ENCODE assay signal across 12 mouse cellular contexts in the genomic region with DNA sequence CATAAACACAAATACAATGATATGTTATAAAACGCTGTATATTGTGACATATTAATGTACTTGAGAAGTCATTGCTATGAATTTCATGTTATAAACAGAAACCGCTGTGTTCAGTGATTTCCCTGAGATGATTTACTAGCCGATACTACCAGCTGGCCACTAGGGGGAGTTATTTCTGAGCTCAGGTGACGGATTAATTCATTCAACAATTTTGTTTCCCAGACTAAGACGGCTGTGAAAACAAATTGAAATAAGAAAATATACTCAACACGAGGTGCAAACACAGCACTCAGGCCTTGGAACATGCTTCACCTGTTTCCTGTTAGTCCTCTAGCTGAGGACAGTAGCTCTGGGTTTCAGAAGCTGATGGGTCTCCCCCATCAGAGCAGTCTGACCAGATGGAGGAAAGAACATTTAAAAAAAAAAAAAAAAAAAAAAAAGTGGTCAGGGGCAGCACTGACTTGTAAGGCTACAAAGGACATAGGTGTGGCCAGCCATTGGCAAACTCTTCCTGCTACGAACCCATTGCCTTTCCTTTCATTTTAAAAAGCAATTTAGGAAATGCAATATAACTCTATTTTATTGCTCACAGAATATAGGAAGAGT. TPM values are rescaled to one million over a fixed set of nuclear protein-coding genes. Genes with fewer than 3 reads are reported as not detected.
DNase-seq lines count a peak whose midpoint lies in the region; ATAC-seq and TF ChIP-seq lines count a peak whose summit lies in the region.
"Had no signal": no experiment of that assay in that cellular context is flagged by ENCODE, and none has a peak within 500 bp of the region (broad histone marks: within the 10 kb centered on the region; RNA-seq: fewer than 3 reads in every experiment).

No protein-coding gene starts in this region.

- peak; percentile 73 for DNase-seq in embryonic facial prominence, embryonic 11.5 days (ENCODE audit: low spot score)
- no peak for DNase-seq in embryonic facial prominence, embryonic 10.5 days (ENCODE audit: low spot score)
- DNase-seq in lung, embryonic 14.5 days: peak; percentile 39
- DNase-seq in lung, postnatal 36 days: no peak
- peak; percentile 25 for DNase-seq in T-cell, adult 2 months (ENCODE audit: low spot score)
- DNase-seq in naive thymus-derived CD4-positive, alpha-beta T cell, adult 2 months (ENCODE audit: low read depth): peak; percentile 63
- no peak for DNase-seq in spleen, postnatal 10 days (ENCODE audit: low spot score in 2 of 2)

- H3K27me3 ChIP-seq in embryonic facial prominence, embryonic 11.5 days (ENCODE audit: control insufficient read depth, insufficient read depth, low read length): no peaks in the 10 kb centered on the region
- no peaks in the 10 kb centered on the region for H3K27me3 ChIP-seq in embryonic facial prominence, embryonic 10.5 days (replicated peaks; ENCODE audit: low read depth, poor library complexity, severe bottlenecking)
- H3K27me3 ChIP-seq in lung, embryonic 14.5 days (ENCODE audit: insufficient read depth, low read length): no peaks in the 10 kb centered on the region
- no peaks in the 10 kb centered on the region for H3K27me3 ChIP-seq in midbrain, embryonic 15.5 days (replicated peaks)
- H3K27me3 ChIP-seq: forebrain, embryonic 15.5 days; lung, embryonic 15.5 days; neural tube, embryonic 13.5 days had no signal

- H3K27ac ChIP-seq in embryonic facial prominence, embryonic 11.5 days (replicated peaks; ENCODE audit: low read depth, low read length): no peak overlapping the region
- H3K27ac ChIP-seq in embryonic facial prominence, embryonic 10.5 days (replicated peaks): no peak overlapping the region
- H3K27ac ChIP-seq in lung, embryonic 14.5 days (ENCODE audit: low read depth): no peak overlapping the region
- no peak overlapping the region for H3K27ac ChIP-seq in midbrain, embryonic 15.5 days
- H3K27ac ChIP-seq: forebrain, embryonic 15.5 days; lung, embryonic 15.5 days; neural tube, embryonic 13.5 days had no signal

- ATAC-seq in embryonic facial prominence, embryonic 11.5 days (replicated peaks; ENCODE audit: insufficient number of reproducible peaks, low FRiP score, low TSS enrichment, low read depth): no peak
- no peak for ATAC-seq in lung, embryonic 14.5 days (ENCODE audit: insufficient read depth)
- no peak for ATAC-seq in midbrain, embryonic 15.5 days (replicated peaks)
- ATAC-seq: forebrain, embryonic 15.5 days had no signal

- H3K36me3 ChIP-seq in embryonic facial prominence, embryonic 11.5 days (replicated peaks; ENCODE audit: control insufficient read depth, insufficient read depth, low read depth, low read length): no peaks in the 10 kb centered on the region
- H3K36me3 ChIP-seq in embryonic facial prominence, embryonic 10.5 days (replicated peaks): no peaks in the 10 kb centered on the region
- H3K36me3 ChIP-seq in lung, embryonic 14.5 days (ENCODE audit: insufficient read depth): no peaks in the 10 kb centered on the region
- H3K36me3 ChIP-seq in midbrain, embryonic 15.5 days (replicated peaks): no peaks in the 10 kb centered on the region
- H3K36me3 ChIP-seq: forebrain, embryonic 15.5 days; lung, embryonic 15.5 days; neural tube, embryonic 13.5 days had no signal

- no peak overlapping the region for H3K9ac ChIP-seq in embryonic facial prominence, embryonic 11.5 days (replicated peaks; ENCODE audit: low read length)
- no peak overlapping the region for H3K9ac ChIP-seq in lung, embryonic 14.5 days
- H3K9ac ChIP-seq in midbrain, embryonic 15.5 days: no peak overlapping the region
- H3K9ac ChIP-seq: forebrain, embryonic 15.5 days; lung, embryonic 15.5 days; neural tube, embryonic 13.5 days had no signal

- no peaks in the 10 kb centered on the region for H3K9me3 ChIP-seq in embryonic facial prominence, embryonic 11.5 days (replicated peaks; ENCODE audit: control insufficient read depth, low read length)
- H3K9me3 ChIP-seq in embryonic facial prominence, embryonic 10.5 days: no peaks in the 10 kb centered on the region
- no peaks in the 10 kb centered on the region for H3K9me3 ChIP-seq in lung, embryonic 14.5 days (ENCODE audit: low read depth, low read length)
- no peaks in the 10 kb centered on the region for H3K9me3 ChIP-seq in midbrain, embryonic 15.5 days
- H3K9me3 ChIP-seq: forebrain, embryonic 15.5 days; lung, embryonic 15.5 days; neural tube, embryonic 13.5 days had no signal

- peak; percentile 58 for TF ChIP-seq CTCF in lung, embryonic 14.5 days (IDR thresholded peaks at IDR 0.05; ENCODE audit: low read depth)

- 21% methylated on average over 7 of the region's 7 CpGs for WGBS in embryonic facial prominence, embryonic 11.5 days
- WGBS in embryonic facial prominence, embryonic 10.5 days: 22% methylated on average over 7 of the region's 7 CpGs
- WGBS in lung, embryonic 14.5 days: 21% methylated on average over 7 of the region's 7 CpGs
- WGBS in midbrain, embryonic 15.5 days: 24% methylated on average over 7 of the region's 7 CpGs

- H3K4me1 ChIP-seq in embryonic facial prominence, embryonic 11.5 days (ENCODE audit: control insufficient read depth, insufficient read depth, low read length): no peaks in the 10 kb centered on the region
- H3K4me1 ChIP-seq in embryonic facial prominence, embryonic 10.5 days: no peaks in the 10 kb centered on the region
- no peaks in the 10 kb centered on the region for H3K4me1 ChIP-seq in lung, embryonic 14.5 days (ENCODE audit: insufficient read depth)
- no peaks in the 10 kb centered on the region for H3K4me1 ChIP-seq in midbrain, embryonic 15.5 days
- H3K4me1 ChIP-seq: forebrain, embryonic 15.5 days; lung, embryonic 15.5 days; neural tube, embryonic 13.5 days had no signal

- no peak overlapping the region for H3K4me3 ChIP-seq in embryonic facial prominence, embryonic 11.5 days (ENCODE audit: low read depth, low read length)
- H3K4me3 ChIP-seq in embryonic facial prominence, embryonic 10.5 days: no peak overlapping the region
- H3K4me3 ChIP-seq in lung, embryonic 14.5 days (ENCODE audit: low read depth, low read length): no peak overlapping the region
- no peak overlapping the region for H3K4me3 ChIP-seq in midbrain, embryonic 15.5 days
- H3K4me3 ChIP-seq: forebrain, embryonic 15.5 days; lung, embryonic 15.5 days; neural tube, embryonic 13.5 days had no signal

- no peak overlapping the region for H3K4me2 ChIP-seq in embryonic facial prominence, embryonic 11.5 days (ENCODE audit: low read depth, low read length)
- no peak overlapping the region for H3K4me2 ChIP-seq in lung, embryonic 14.5 days
- H3K4me2 ChIP-seq in midbrain, embryonic 15.5 days: no peak overlapping the region
- H3K4me2 ChIP-seq: forebrain, embryonic 15.5 days; lung, embryonic 15.5 days; neural tube, embryonic 13.5 days had no signal

RNA-seq across cellular contexts. Expression of a gene that starts 15.7 kb away (rescaled TPM):
- polyA plus RNA-seq in embryonic facial prominence, embryonic 11.5 days (2014; fragmentation: Nextera tagmentation; extraction: Ambion mirVana): not detected in 2 replicates
- not detected in 2 replicates for polyA plus RNA-seq in embryonic facial prominence, embryonic 10.5 days (2016; fragmentation: Nextera tagmentation; extraction: Ambion mirVana)
- not detected in 2 replicates for polyA plus RNA-seq in lung, embryonic 14.5 days (2014; fragmentation: Nextera tagmentation; extraction: Ambion mirVana)
- 0.20 and 0.21 TPM in 2 replicates for polyA plus RNA-seq in midbrain, embryonic 15.5 days (2015; fragmentation: Nextera tagmentation; extraction: Ambion mirVana)
- polyA plus RNA-seq: heart, embryonic 14.5 days; lung, embryonic 15.5 days had no signal

RNA-seq across cellular contexts. Expression of a gene that starts 16.6 kb away (rescaled TPM):
- polyA plus RNA-seq in embryonic facial prominence, embryonic 11.5 days (2014; fragmentation: Nextera tagmentation; extraction: Ambion mirVana): 174 and 202 TPM in 2 replicates
- polyA plus RNA-seq in embryonic facial prominence, embryonic 10.5 days (2016; fragmentation: Nextera tagmentation; extraction: Ambion mirVana): 221 and 226 TPM in 2 replicates
- 136 and 143 TPM in 2 replicates for polyA plus RNA-seq in lung, embryonic 14.5 days (2014; fragmentation: Nextera tagmentation; extraction: Ambion mirVana)
- polyA plus RNA-seq in midbrain, embryonic 15.5 days (2015; fragmentation: Nextera tagmentation; extraction: Ambion mirVana): 103 and 104 TPM in 2 replicates

RNA-seq across cellular contexts. Expression of a gene that starts 18.6 kb away (rescaled TPM):
- polyA plus RNA-seq in embryonic facial prominence, embryonic 11.5 days (2014; fragmentation: Nextera tagmentation; extraction: Ambion mirVana): 12.6 and 14.1 TPM in 2 replicates
- 11.2 and 15.1 TPM in 2 replicates for polyA plus RNA-seq in embryonic facial prominence, embryonic 10.5 days (2016; fragmentation: Nextera tagmentation; extraction: Ambion mirVana)
- 12.2 and 16.0 TPM in 2 replicates for polyA plus RNA-seq in lung, embryonic 14.5 days (2014; fragmentation: Nextera tagmentation; extraction: Ambion mirVana)
- polyA plus RNA-seq in midbrain, embryonic 15.5 days (2015; fragmentation: Nextera tagmentation; extraction: Ambion mirVana): 12.5 and 13.4 TPM in 2 replicates

RNA-seq across cellular contexts. Expression of a gene that starts 36.5 kb away (rescaled TPM):
- not detected in 2 replicates for polyA plus RNA-seq in embryonic facial prominence, embryonic 11.5 days (2014; fragmentation: Nextera tagmentation; extraction: Ambion mirVana)
- 0.27 TPM in 1 of 2 replicates, not detected in the other for polyA plus RNA-seq in embryonic facial prominence, embryonic 10.5 days (2016; fragmentation: Nextera tagmentation; extraction: Ambion mirVana)
- not detected in 2 replicates for polyA plus RNA-seq in lung, embryonic 14.5 days (2014; fragmentation: Nextera tagmentation; extraction: Ambion mirVana)
- polyA plus RNA-seq in midbrain, embryonic 15.5 days (2015; fragmentation: Nextera tagmentation; extraction: Ambion mirVana): not detected in 2 replicates
- polyA plus RNA-seq: forebrain, embryonic 15.5 days; heart, embryonic 14.5 days; lung, embryonic 15.5 days had no signal

RNA-seq across cellular contexts. Expression of a gene that starts 38.8 kb away (rescaled TPM):
- 0.21 TPM in 1 of 2 replicates, not detected in the other for polyA plus RNA-seq in embryonic facial prominence, embryonic 11.5 days (2014; fragmentation: Nextera tagmentation; extraction: Ambion mirVana)
- polyA plus RNA-seq in embryonic facial prominence, embryonic 10.5 days (2016; fragmentation: Nextera tagmentation; extraction: Ambion mirVana): 0.15 TPM in 1 of 2 replicates, not detected in the other
- not detected in 2 replicates for polyA plus RNA-seq in lung, embryonic 14.5 days (2014; fragmentation: Nextera tagmentation; extraction: Ambion mirVana)
- polyA plus RNA-seq in midbrain, embryonic 15.5 days (2015; fragmentation: Nextera tagmentation; extraction: Ambion mirVana): not detected in 2 replicates
- polyA plus RNA-seq: forebrain, embryonic 15.5 days; heart, embryonic 14.5 days; lung, embryonic 15.5 days; neural tube, embryonic 13.5 days had no signal

Comparison
In these comparisons a context has a peak if more than half of its experiments do, and no peak if none do; other contexts are left out.
1. DNase-seq: peak in embryonic facial prominence, embryonic 11.5 days (single experiment), lung, embryonic 14.5 days (single experiment), T-cell, adult 2 months (single experiment) and naive thymus-derived CD4-positive, alpha-beta T cell, adult 2 months (single experiment); none in embryonic facial prominence, embryonic 10.5 days (single experiment), lung, postnatal 36 days (single experiment) and spleen, postnatal 10 days (0 of 2).